Mouse (Mus musculus) embryonic facial prominence, embryonic 14.5 days (tissue): ENCODE measurements around the gene Abcc10. TPM values are rescaled to one million over a fixed set of nuclear protein-coding genes. Genes with fewer than 3 reads are reported as not detected.
A peak's percentile ranks its signal among the peaks of the same experiment; 100 is the strongest.

Source experiments
- ATAC-seq: fragments of 200-750 bp; cut with Nextera tagmentation; 2 replicates; pipeline ENCODE4 v1.8.0; 2017; ENCODE audit warnings: low read depth, moderate number of reproducible peaks, moderate TSS enrichment
- DNase-seq: peaks from one replicate; pipeline ENCODE4 v3.0.0-alpha.2; 2015; ENCODE audit warnings: low spot score
- H3K27ac ChIP-seq: fragments of 300-500 bp; sonication (generic); replicated peaks from 2 replicates; pipeline ENCODE4 v1.5.1; 2014; ENCODE audit warnings: low read depth, mild to moderate bottlenecking, low read length, moderate library complexity
- H3K27me3 ChIP-seq: fragments of 300-500 bp; sonication (generic); replicated peaks from 2 replicates; pipeline ENCODE4 v1.6.1; 2014; ENCODE audit warnings: low read length; ENCODE audit not compliant: control insufficient read depth, insufficient read depth
- H3K36me3 ChIP-seq: fragments of 300-500 bp; sonication (generic); 2 replicates; pipeline ENCODE4 v1.6.1; 2014; ENCODE audit warnings: low read length, mixed read lengths; ENCODE audit not compliant: control insufficient read depth, insufficient read depth
- H3K4me1 ChIP-seq: fragments of 300-500 bp; sonication (generic); 2 replicates; pipeline ENCODE4 v1.6.1; 2014; ENCODE audit warnings: antibody characterized with exemption, low read length; ENCODE audit not compliant: control insufficient read depth, insufficient read depth
- H3K4me2 ChIP-seq: fragments of 300-500 bp; sonication (generic); 2 replicates; pipeline ENCODE4 v1.6.1; 2014; ENCODE audit warnings: low read depth, mild to moderate bottlenecking, low read length, moderate library complexity, mixed read lengths
- H3K4me3 ChIP-seq: fragments of 300-500 bp; sonication (generic); 2 replicates; pipeline ENCODE4 v1.5.1; 2014; ENCODE audit warnings: low read depth, mild to moderate bottlenecking, low read length
- H3K9ac ChIP-seq: fragments of 300-500 bp; sonication (generic); 2 replicates; pipeline ENCODE4 v1.6.1; 2014; ENCODE audit warnings: low read depth, mild to moderate bottlenecking, low read length, moderate library complexity, mixed read lengths
- H3K9me3 ChIP-seq: fragments of 300-500 bp; sonication (generic); 2 replicates; pipeline ENCODE4 v1.6.1; 2016; ENCODE audit warnings: low read length; ENCODE audit not compliant: control insufficient read depth
- WGBS: fragments of 180-500 bp; shearing (Covaris S2); extraction: QIAGEN DNeasy Blood & Tissue Kit; methylation state at CpG from one replicate; pipeline ENCODE4 v1.1.7; 2014; 5-methylcytosine and 5-hydroxymethylcytosine counted together
- polyA plus RNA-seq: library from polyadenylated mRNA; unstranded; fragments of >200 nt; fragmentation: Nextera tagmentation; extraction: Ambion mirVana; gene quantifications from 2 replicates; pipeline ENCODE4 v1.2.1, GENCODE M21; 2014

The Abcc10 gene
- polyA plus RNA-seq, 1 experiment from 2014 or later, result 5.5 TPM

DNA sequence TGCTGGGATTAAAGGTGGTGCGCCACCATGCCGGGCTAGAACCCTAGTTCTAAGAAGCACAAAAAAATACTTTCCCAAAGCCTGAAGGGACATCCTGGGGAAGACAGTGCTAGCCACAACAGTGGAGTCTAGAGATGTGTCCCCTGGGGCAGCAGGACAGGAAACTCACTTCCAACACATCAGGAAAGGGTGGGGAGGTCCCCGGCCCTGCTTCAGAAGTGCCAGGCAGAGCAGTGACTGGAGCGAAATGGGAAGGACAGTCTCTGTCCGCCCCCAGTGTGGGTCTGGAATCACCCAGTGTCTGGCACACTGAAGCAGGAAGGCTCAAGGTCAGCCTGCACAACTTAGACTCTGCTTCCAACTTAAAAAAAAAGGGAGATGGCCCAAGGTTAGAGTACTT lies 55.5 kb downstream of the Abcc10 start:
- DNase-seq, result no peak
- H3K4me3 ChIP-seq, result no peak overlapping the region
- peaks cover 46% of the 10 kb centered on the region; the same call in 1 of the 2 replicates for H3K36me3 ChIP-seq
- no peak for ATAC-seq
- H3K27me3 ChIP-seq, result no peaks in the 10 kb centered on the region
- peaks cover 23% of the 10 kb centered on the region; the same call in 1 of the 2 replicates for H3K4me1 ChIP-seq
- WGBS, result 73% methylated on average over 5 of the region's 5 CpGs
- no peak overlapping the region for H3K27ac ChIP-seq
- no peak overlapping the region for H3K9ac ChIP-seq
- H3K9me3 ChIP-seq, result no peaks in the 10 kb centered on the region
- H3K4me2 ChIP-seq, result no peak overlapping the region

DNA sequence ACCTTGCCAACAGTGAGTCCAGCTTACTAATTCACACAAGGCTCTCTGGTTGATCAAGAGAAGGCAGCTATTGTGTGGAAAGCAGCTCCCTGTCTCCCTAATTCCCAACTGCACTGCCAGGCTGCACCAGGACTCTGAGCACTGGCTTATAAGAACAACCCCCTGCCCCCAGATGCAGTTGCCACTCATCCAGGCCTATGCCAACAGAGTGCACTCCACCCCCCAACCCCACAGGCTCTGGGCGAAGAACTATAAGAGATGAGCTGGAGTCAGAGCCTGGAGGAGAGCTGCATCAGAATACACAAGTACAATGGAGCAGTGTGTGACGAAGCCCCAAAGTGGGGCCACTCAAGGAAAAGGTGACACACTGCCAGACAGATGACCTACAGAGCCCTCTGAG lies 56.1 kb downstream of the Abcc10 start:
- Histone ChIP-seq H3K27ac (peak overlapping the region; percentile 18; the same call in 1 of the 2 replicates), H3K4me3 (no peak overlapping the region), H3K9ac (no peak overlapping the region), H3K4me2 (no peak overlapping the region), H3K27me3 (no peaks in the 10 kb centered on the region), H3K9me3 (no peaks in the 10 kb centered on the region), H3K36me3 (peaks cover 47% of the 10 kb centered on the region; the same call in 1 of the 2 replicates), H3K4me1 (peaks cover 19% of the 10 kb centered on the region; the same call in 1 of the 2 replicates)
- WGBS, result 73% methylated on average over 2 of the region's 2 CpGs
- DNase-seq, result no peak
- no peak for ATAC-seq

DNA sequence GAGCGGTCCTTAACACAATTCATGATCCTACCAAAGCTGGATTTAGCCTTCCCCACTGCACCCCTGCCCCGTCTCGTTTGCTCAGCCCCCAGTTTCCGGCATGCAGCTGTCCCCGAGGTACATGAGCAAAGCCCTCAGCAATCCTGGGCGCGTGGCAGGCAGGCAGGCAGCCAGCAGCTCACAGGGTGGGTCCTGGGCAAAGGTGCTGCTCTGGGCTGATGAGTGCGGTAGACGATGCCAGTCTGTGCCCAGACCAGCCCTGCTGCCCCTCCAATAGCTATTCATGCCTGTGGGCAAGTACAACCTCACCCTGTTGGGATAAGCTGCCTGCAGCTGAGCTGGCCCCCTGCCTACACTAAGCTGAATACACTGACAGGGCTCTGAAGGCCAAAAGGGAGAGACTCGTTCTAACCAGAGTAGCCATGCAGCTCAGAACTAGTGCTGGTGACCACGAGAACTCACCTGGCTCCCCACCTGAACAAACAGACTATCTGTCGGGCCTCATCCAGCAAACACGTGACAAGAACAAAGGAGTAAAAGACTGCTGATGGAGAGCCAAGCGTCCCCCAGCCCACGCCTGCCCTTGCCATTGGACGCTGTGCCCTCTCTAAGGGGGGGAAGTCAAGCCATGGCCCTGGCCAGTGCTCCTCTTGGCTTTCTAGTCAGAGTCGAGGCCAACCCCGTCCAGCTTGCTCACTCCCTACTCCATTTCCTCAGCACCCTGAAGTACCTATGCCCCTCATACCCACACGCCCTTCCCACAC lies 58.2 kb downstream of the Abcc10 start:
- 78% methylated on average over 18 of the region's 19 CpGs for WGBS
- H3K4me2 ChIP-seq, result no peak overlapping the region
- no peak overlapping the region for H3K4me3 ChIP-seq
- H3K9ac ChIP-seq, result 0 out of 2 replicates have a peak overlapping the region, but pooled peaks have one; percentile 14
- no peaks in the 10 kb centered on the region for H3K27me3 ChIP-seq
- peaks cover 62% of the 10 kb centered on the region for H3K36me3 ChIP-seq
- peak overlapping the region; percentile 48 for H3K27ac ChIP-seq
- ATAC-seq, result no peak; the same call in 1 of the 2 replicates
- H3K4me1 ChIP-seq, result peaks cover 11% of the 10 kb centered on the region; the same call in 1 of the 2 replicates
- peak; percentile 47 for DNase-seq
- H3K9me3 ChIP-seq, result no peaks in the 10 kb centered on the region

DNA sequence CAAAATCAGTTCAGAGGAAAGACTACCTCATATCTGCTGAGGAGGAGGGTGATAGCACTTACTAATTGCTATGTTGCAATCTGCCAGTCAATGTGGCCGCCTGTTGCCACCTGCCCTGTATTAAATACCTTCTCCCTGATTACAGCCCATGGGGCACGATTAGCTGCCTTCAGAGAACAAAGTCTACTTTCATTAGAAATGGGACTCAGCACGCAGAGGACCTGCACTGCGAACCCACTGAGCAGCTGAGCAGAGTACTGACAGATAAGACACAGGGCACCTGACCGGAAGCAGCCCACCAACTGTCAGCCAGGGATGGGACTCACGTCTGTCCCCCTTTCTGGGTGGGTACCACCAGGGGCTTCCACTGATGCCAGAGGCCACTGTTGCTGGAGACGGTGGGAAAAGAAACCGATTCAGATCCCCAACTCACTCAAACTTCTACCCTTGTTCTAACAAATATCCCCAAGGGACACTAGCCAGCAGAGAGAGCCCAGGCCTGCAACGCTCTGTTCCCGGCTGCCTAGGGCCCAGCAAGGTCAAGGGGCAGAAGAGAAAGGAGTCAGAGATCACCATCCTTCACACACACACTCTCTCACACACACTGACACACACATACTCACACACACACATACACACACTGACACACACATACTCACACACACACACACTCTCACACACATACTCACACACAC lies 60.0 kb downstream of the Abcc10 start:
- Histone ChIP-seq H3K36me3 (peaks cover 77% of the 10 kb centered on the region), H3K9ac (no peak overlapping the region), H3K4me2 (no peak overlapping the region), H3K4me3 (no peak overlapping the region), H3K9me3 (no peaks in the 10 kb centered on the region), H3K4me1 (no peaks in the 10 kb centered on the region), H3K27me3 (no peaks in the 10 kb centered on the region), H3K27ac (no peak overlapping the region)
- no peak for ATAC-seq
- DNase-seq, result peak; percentile 29
- WGBS, result 54% methylated on average over 8 of the region's 10 CpGs

DNA sequence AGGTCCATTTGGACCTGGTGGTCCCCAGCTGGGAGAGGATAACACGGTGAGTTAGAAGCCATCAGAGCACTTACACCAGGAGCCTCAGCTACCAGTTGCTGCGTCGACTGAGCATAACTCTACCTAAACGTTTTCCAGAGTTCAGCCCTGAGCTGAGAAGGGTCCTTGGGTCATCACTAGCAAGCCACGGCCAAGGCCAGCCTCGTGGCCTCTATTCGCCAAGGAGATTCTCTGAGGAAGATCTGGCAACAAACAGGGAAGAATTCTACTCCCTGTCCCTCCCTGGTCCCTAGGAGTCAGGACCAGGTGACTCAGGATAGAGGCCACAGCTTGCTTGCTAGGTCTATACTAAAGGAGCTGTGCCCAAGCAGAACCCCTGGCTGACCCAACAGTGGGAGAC lies 60.6 kb downstream of the Abcc10 start:
- Histone ChIP-seq H3K4me1 (no peaks in the 10 kb centered on the region), H3K9me3 (no peaks in the 10 kb centered on the region), H3K4me3 (no peak overlapping the region), H3K27me3 (no peaks in the 10 kb centered on the region), H3K9ac (no peak overlapping the region), H3K36me3 (peaks cover 76% of the 10 kb centered on the region), H3K27ac (no peak overlapping the region), H3K4me2 (no peak overlapping the region)
- 77% methylated on average over 7 of the region's 7 CpGs for WGBS
- no peak for ATAC-seq
- DNase-seq, result no peak

DNA sequence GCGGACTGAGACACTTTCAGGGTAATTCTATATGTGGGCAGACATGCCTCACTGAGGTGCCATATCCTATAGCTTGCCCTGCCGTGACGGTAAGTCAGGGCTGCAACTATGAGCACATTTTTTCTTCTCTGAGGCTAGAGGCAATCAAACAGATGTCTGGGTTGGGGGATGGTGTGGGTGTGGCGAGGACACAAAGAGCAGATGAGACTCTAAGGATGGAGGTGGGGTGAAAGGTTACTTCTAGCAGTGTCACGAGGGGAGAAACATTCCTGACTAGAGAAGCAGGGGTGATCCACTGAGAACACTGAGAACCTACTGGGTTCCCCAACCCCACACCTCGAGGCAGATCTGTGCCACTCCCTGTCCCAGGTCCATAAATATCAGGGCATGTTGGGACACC lies 61.2 kb downstream of the Abcc10 start:
- Histone ChIP-seq H3K27ac (peak overlapping the region; percentile 68), H3K9me3 (no peaks in the 10 kb centered on the region), H3K4me3 (no peak overlapping the region), H3K27me3 (no peaks in the 10 kb centered on the region), H3K4me1 (no peaks in the 10 kb centered on the region), H3K9ac (no peak overlapping the region), H3K4me2 (no peak overlapping the region), H3K36me3 (peaks cover 79% of the 10 kb centered on the region)
- DNase-seq, result no peak
- ATAC-seq, result no peak
- WGBS, result 47% methylated on average over 6 of the region's 6 CpGs

DNA sequence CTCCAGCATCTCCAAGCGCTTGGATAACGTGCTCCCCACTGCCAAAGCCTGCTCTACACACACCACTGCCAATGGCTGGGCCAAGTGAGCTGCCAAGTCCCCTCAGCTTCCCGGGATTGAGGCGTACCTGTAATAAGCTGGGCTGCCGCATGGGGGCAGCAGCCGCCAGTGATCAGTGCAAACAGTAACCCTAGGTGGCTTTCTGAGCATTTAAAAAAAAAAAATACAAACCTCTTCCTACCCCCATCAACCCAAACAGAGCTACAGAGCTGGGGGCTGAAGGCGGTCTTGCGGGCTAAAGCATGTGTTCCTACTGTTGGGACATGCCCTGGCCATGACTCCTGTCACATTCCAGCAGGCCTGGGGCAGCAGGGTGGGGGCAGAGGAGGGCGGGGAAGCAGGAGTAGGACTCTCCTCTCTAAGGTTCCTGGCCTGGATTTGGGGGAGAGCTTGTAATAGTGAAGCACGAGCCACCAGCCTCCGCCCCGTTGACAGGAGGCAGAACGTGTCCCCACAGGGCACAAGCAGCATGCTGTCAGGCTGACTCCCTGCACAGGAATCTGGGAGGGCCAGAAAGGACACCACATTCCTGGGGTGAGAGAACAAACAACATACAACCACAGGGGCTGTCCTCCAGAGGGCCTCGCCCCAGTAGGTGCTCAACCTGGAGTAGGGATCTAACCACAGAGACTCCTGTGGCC lies 62.1 kb downstream of the Abcc10 start:
- Histone ChIP-seq H3K27ac (peak overlapping the region; percentile 68; the same call in 1 of the 2 replicates), H3K27me3 (no peaks in the 10 kb centered on the region), H3K4me2 (no peak overlapping the region), H3K4me1 (no peaks in the 10 kb centered on the region), H3K9ac (peak overlapping the region; percentile 30; the same call in 1 of the 2 replicates), H3K9me3 (no peaks in the 10 kb centered on the region), H3K4me3 (no peak overlapping the region), H3K36me3 (peaks cover 79% of the 10 kb centered on the region)
- ATAC-seq (peak; percentile 72), DNase-seq (peak; percentile 89)
- 16% methylated on average over 14 of the region's 14 CpGs for WGBS

DNA sequence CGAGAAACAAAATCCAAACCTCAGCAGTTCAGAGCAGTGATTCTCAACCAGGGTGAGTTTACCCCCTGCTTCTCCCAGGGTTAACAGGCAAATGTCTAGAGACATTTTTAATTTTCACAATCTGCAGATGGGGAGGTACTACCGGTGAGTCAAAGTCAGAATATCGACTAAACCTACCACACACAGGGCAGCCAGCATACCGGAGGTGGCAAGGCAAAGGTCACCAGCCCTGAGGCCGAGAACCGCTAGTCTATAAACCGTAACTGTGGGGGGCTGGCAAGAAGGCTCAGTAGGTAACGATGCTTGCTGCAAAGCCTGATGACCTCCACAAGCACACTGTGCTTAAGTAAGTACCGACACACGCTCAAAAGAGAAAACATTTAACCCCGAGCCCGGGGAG lies 62.6 kb downstream of the Abcc10 start:
- no peaks in the 10 kb centered on the region for H3K4me1 ChIP-seq
- H3K36me3 ChIP-seq, result peaks cover 79% of the 10 kb centered on the region
- H3K27ac ChIP-seq, result no peak overlapping the region
- no peaks in the 10 kb centered on the region for H3K27me3 ChIP-seq
- ATAC-seq, result no peak
- H3K9me3 ChIP-seq, result no peaks in the 10 kb centered on the region
- no peak overlapping the region for H3K4me3 ChIP-seq
- no peak for DNase-seq
- WGBS, result 75% methylated on average over 12 of the region's 12 CpGs
- no peak overlapping the region for H3K9ac ChIP-seq
- H3K4me2 ChIP-seq, result no peak overlapping the region
